Mouse (Mus musculus): ENCODE measurements around the gene Hoxd4.

- TF ChIP-seq CTCF (IDR thresholded peaks at IDR 0.05; ENCODE audit: insufficient read depth, low read length) (no peak), POLR2A (IDR thresholded peaks at IDR 0.05; ENCODE audit: borderline replicate concordance, extremely low read depth, low read depth, low read length) (no peak)
Measured at GRCm38 (mm10) chr2:74741252-74741978, 29.7 kb downstream of the Hoxd4 start.
